In genomic region chr19:53263859-53264733, GRCm38 (mm10) we compare ENCODE assay signal across 9 mouse cellular contexts. TPM values are rescaled to one million over a fixed set of nuclear protein-coding genes. Genes with fewer than 3 reads are reported as not detected.
DNase-seq lines count a peak whose midpoint lies in the region; ATAC-seq and TF ChIP-seq lines count a peak whose summit lies in the region.
"Had no signal": no experiment of that assay in that cellular context is flagged by ENCODE, and none has a peak within 500 bp of the region (broad histone marks: within the 10 kb centered on the region; RNA-seq: fewer than 3 reads in every experiment).

No protein-coding gene starts in this region.

- no peaks in the 10 kb centered on the region for H3K9me3 ChIP-seq in liver, postnatal 0 days (ENCODE audit: low read length)

- no peak for DNase-seq in liver, postnatal 0 days
- DNase-seq in liver: no peak
- DNase-seq in embryo, embryonic 10.5 days (ENCODE audit: low spot score): peak; percentile 30
- peak; percentile 61 to 73 for DNase-seq in natural killer cell, adult 2 months (ENCODE audit: low spot score in 2 of 2)
- DNase-seq in gastrocnemius, adult 2 months: no peak
- DNase-seq in adrenal gland, postnatal 10 days: no peak
- DNase-seq in urinary bladder, postnatal 14 days (ENCODE audit: low spot score): no peak
- DNase-seq: heart, postnatal 36 days had no signal

- no peak overlapping the region for H3K9ac ChIP-seq in liver, postnatal 0 days (replicated peaks)

- H3K36me3 ChIP-seq in liver, postnatal 0 days (replicated peaks; ENCODE audit: insufficient read depth, low read length): no peaks in the 10 kb centered on the region

- TF ChIP-seq EP300 in liver, postnatal 0 days (IDR thresholded peaks at IDR 0.05; ENCODE audit: low read depth): no peak

- no peak overlapping the region for H3K27ac ChIP-seq in liver, postnatal 0 days (ENCODE audit: low read depth)
- no peak overlapping the region for H3K27ac ChIP-seq in gastrocnemius, adult 2 months

- H3K4me1 ChIP-seq in liver, postnatal 0 days (ENCODE audit: insufficient read depth): peaks cover 16% of the 10 kb centered on the region

- no peak for ATAC-seq in liver, postnatal 0 days
- peak; percentile 84 for ATAC-seq in inflammation-experienced regulatory T-cells, adult 6 months

- H3K4me3 ChIP-seq in liver, postnatal 0 days (ENCODE audit: low read depth, low read length): no peak overlapping the region
- no peak overlapping the region for H3K4me3 ChIP-seq in gastrocnemius, adult 2 months

- 30% methylated on average over 22 of the region's 23 CpGs for WGBS in liver, postnatal 0 days (ENCODE audit: insufficient replicate concordance)

- intact Hi-C loops in gastrocnemius, adult 2 months (cut with DNase I): no loop called here

- TF ChIP-seq CTCF in liver, postnatal 0 days (IDR thresholded peaks at IDR 0.05; ENCODE audit: low read depth): no peak
- no peak for TF ChIP-seq CTCF in gastrocnemius, adult 2 months (IDR thresholded peaks at IDR 0.05)

- no peaks in the 10 kb centered on the region for H3K27me3 ChIP-seq in liver, postnatal 0 days (ENCODE audit: insufficient read depth, low read length)

- 0 out of 2 replicates have a peak overlapping the region, but pooled peaks have one; percentile 23 for H3K4me2 ChIP-seq in liver, postnatal 0 days (ENCODE audit: low read depth, low read length)

RNA-seq across cellular contexts. Expression of gene Mxi1, which starts 46.2 kb away (rescaled TPM):
- polyA plus RNA-seq in liver, postnatal 0 days (2015; fragmentation: Nextera tagmentation; extraction: Ambion mirVana): 24.4 and 24.5 TPM in 2 replicates
- 1 to 10 TPM; 4.3 to 5.9 (median 4.6) TPM for polyA plus RNA-seq in inflammation-experienced regulatory T-cells, adult 6 months (2017; shearing (Covaris generic))
- 10 to 100 TPM; 38.1 to 53.6 TPM for total RNA-seq in gastrocnemius, adult 2 months (2021)
- 10 to 100 TPM; 31.0 to 31.7 TPM for total RNA-seq in adrenal gland, postnatal 10 days (2021)

Comparison
In these comparisons a context has a peak if more than half of its experiments do, and no peak if none do; other contexts are left out.
1. DNase-seq: peak in embryo, embryonic 10.5 days (single experiment) and natural killer cell, adult 2 months (2 of 2); none in liver, postnatal 0 days (single experiment), liver (single experiment), gastrocnemius, adult 2 months (single experiment), adrenal gland, postnatal 10 days (single experiment) and urinary bladder, postnatal 14 days (single experiment).